Mouse (Mus musculus): ENCODE measurements around the gene Sdsl. TPM values are rescaled to one million over a fixed set of nuclear protein-coding genes. Genes with fewer than 3 reads are reported as not detected.

Gene Sdsl
- polyA plus RNA-seq, 1 experiment from 2014 or later, result 10.5 TPM

DNA sequence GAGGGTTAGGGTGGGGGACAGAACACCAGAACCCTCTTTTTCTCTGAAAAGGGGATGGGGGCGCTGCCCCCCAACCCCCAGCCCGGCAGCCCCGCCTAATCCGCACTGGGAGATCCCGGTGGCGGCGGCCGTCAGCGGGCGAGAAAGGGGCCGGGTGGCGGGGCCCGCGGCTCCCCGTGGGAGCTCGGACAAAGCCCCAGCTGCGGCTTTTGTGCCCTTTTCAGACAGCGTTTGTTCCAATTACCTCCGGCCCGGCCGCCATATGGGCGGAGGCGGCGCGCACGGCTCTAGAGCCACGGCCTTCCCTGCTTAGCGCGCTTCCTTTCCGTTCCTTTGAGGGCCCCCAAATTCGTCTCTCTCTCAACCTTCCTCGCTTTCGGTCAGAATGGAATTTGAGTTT is 34.6 kb downstream of the Sdsl start:
- Histone ChIP-seq H3K27ac (ENCODE audit: low read depth, low read length) (no peak overlapping the region), H3K9me3 (ENCODE audit: control insufficient read depth, low read length) (no peaks in the 10 kb centered on the region), H3K36me3 (ENCODE audit: control insufficient read depth, insufficient read depth, low read length) (no peaks in the 10 kb centered on the region), H3K4me1 (ENCODE audit: control insufficient read depth, insufficient read depth, low read length) (peaks cover 12% of the 10 kb centered on the region; the same call in 1 of the 2 replicates), H3K4me3 (ENCODE audit: low read length) (0 out of 2 replicates have a peak overlapping the region, but pooled peaks have one; percentile 4), H3K4me2 (replicated peaks; ENCODE audit: low read depth, low read length) (no peak overlapping the region), H3K9ac (ENCODE audit: low read depth, low read length) (no peak overlapping the region), H3K27me3 (ENCODE audit: control insufficient read depth, insufficient read depth, low read length) (peaks cover 77% of the 10 kb centered on the region)
- no peak for ATAC-seq (ENCODE audit: low FRiP score, low TSS enrichment)
- under 1% methylated on average over 33 of the region's 33 CpGs for WGBS

DNA sequence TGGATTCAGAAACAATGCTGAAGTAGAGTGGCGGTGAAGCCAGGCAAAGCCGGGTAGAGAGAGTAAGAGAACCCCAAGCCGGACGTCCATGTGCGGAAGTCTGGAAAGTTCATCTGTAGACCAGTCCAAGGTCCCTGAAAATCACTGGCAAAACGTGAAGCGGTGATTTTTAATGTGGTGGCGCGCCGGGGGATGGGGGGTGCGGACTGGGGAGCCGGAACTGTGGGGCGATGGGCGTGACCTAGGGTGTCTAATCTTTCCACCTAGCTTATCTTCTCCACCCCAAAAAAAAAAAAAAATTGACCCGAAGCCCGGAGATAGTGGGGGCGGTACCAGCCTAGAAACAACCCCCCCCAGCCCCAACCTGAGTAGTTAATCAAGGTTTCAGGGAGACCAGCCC is 35.1 kb downstream of the Sdsl start:
- H3K4me2 ChIP-seq (replicated peaks; ENCODE audit: low read depth, low read length), result no peak overlapping the region
- H3K4me1 ChIP-seq (ENCODE audit: control insufficient read depth, insufficient read depth, low read length), result peaks cover 12% of the 10 kb centered on the region; the same call in 1 of the 2 replicates
- peaks cover 82% of the 10 kb centered on the region for H3K27me3 ChIP-seq (ENCODE audit: control insufficient read depth, insufficient read depth, low read length)
- H3K4me3 ChIP-seq (ENCODE audit: low read length), result no peak overlapping the region
- H3K27ac ChIP-seq (ENCODE audit: low read depth, low read length), result no peak overlapping the region
- ATAC-seq (ENCODE audit: low FRiP score, low TSS enrichment), result no peak
- WGBS, result 1% methylated on average over 17 of the region's 17 CpGs
- no peaks in the 10 kb centered on the region for H3K36me3 ChIP-seq (ENCODE audit: control insufficient read depth, insufficient read depth, low read length)
- H3K9ac ChIP-seq (ENCODE audit: low read depth, low read length), result no peak overlapping the region
- H3K9me3 ChIP-seq (ENCODE audit: control insufficient read depth, low read length), result no peaks in the 10 kb centered on the region

- Histone ChIP-seq H3K9me3 (ENCODE audit: control insufficient read depth, low read length) (no peaks in the 10 kb centered on the region), H3K4me3 (ENCODE audit: low read length) (no peak overlapping the region), H3K4me1 (ENCODE audit: control insufficient read depth, insufficient read depth, low read length) (peaks cover 14% of the 10 kb centered on the region; the same call in 1 of the 2 replicates), H3K27me3 (ENCODE audit: control insufficient read depth, insufficient read depth, low read length) (peaks cover 87% of the 10 kb centered on the region), H3K27ac (ENCODE audit: low read depth, low read length) (no peak overlapping the region), H3K4me2 (replicated peaks; ENCODE audit: low read depth, low read length) (no peak overlapping the region), H3K9ac (ENCODE audit: low read depth, low read length) (no peak overlapping the region), H3K36me3 (ENCODE audit: control insufficient read depth, insufficient read depth, low read length) (no peaks in the 10 kb centered on the region)
- no peak for ATAC-seq (ENCODE audit: low FRiP score, low TSS enrichment)
- 1% methylated on average over 17 of the region's 18 CpGs for WGBS
These were observed 35.6 kb downstream of the Sdsl start for GRCm38 (mm10) chr5:120436885-120437495.

GRCm38 (mm10) chr5:120435731-120436501 is 36.7 kb downstream of the Sdsl start:
- peaks cover 96% of the 10 kb centered on the region for H3K27me3 ChIP-seq (ENCODE audit: control insufficient read depth, insufficient read depth, low read length)
- H3K4me3 ChIP-seq (ENCODE audit: low read length), result peak overlapping the region; percentile 33
- no peak overlapping the region for H3K27ac ChIP-seq (ENCODE audit: low read depth, low read length)
- H3K4me1 ChIP-seq (ENCODE audit: control insufficient read depth, insufficient read depth, low read length), result peaks cover 16% of the 10 kb centered on the region; the same call in 1 of the 2 replicates
- H3K4me2 ChIP-seq (replicated peaks; ENCODE audit: low read depth, low read length), result peak overlapping the region; percentile 46
- no peak for ATAC-seq (ENCODE audit: low FRiP score, low TSS enrichment)
- H3K36me3 ChIP-seq (ENCODE audit: control insufficient read depth, insufficient read depth, low read length), result no peaks in the 10 kb centered on the region
- H3K9ac ChIP-seq (ENCODE audit: low read depth, low read length), result no peak overlapping the region
- H3K9me3 ChIP-seq (ENCODE audit: control insufficient read depth, low read length), result no peaks in the 10 kb centered on the region
- WGBS, result under 1% methylated on average over 46 of the region's 47 CpGs

GRCm38 (mm10) chr5:120435006-120435681 is 37.5 kb downstream of the Sdsl start:
- no peaks in the 10 kb centered on the region for H3K9me3 ChIP-seq (ENCODE audit: control insufficient read depth, low read length)
- ATAC-seq (ENCODE audit: low FRiP score, low TSS enrichment), result no peak
- H3K36me3 ChIP-seq (ENCODE audit: control insufficient read depth, insufficient read depth, low read length), result no peaks in the 10 kb centered on the region
- no peak overlapping the region for H3K4me2 ChIP-seq (replicated peaks; ENCODE audit: low read depth, low read length)
- under 1% methylated on average over 44 of the region's 44 CpGs for WGBS
- H3K27ac ChIP-seq (ENCODE audit: low read depth, low read length), result no peak overlapping the region
- H3K4me1 ChIP-seq (ENCODE audit: control insufficient read depth, insufficient read depth, low read length), result peaks cover 13% of the 10 kb centered on the region; the same call in 1 of the 2 replicates
- no peak overlapping the region for H3K4me3 ChIP-seq (ENCODE audit: low read length)
- peaks cover 98% of the 10 kb centered on the region for H3K27me3 ChIP-seq (ENCODE audit: control insufficient read depth, insufficient read depth, low read length)
- H3K9ac ChIP-seq (ENCODE audit: low read depth, low read length), result no peak overlapping the region

DNA sequence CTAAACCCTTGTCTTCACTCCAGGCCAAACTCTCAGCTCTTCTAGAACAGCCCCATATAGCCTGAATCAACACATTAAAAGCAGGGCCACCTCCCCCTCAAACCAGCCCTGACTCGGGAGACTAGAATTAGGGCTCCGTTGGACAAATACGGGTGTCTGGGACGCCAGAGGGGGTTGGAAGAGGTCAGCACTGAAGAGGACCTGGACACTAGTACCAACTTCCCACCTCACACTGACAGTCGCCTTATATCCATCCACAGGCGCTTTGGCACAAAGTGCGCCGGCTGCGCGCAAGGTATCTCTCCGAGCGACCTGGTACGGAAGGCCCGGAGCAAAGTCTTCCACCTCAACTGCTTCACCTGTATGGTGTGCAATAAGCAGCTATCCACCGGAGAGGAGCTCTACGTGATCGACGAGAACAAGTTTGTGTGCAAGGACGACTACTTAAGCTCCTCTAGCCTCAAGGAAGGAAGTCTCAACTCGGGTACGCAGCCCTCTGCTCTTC is 38.3 kb downstream of the Sdsl start:
- no peaks in the 10 kb centered on the region for H3K36me3 ChIP-seq (ENCODE audit: control insufficient read depth, insufficient read depth, low read length)
- no peak overlapping the region for H3K9ac ChIP-seq (ENCODE audit: low read depth, low read length)
- 2% methylated on average over 21 of the region's 21 CpGs for WGBS
- no peak for ATAC-seq (ENCODE audit: low FRiP score, low TSS enrichment)
- H3K27me3 ChIP-seq (ENCODE audit: control insufficient read depth, insufficient read depth, low read length), result peaks cover 98% of the 10 kb centered on the region
- H3K4me1 ChIP-seq (ENCODE audit: control insufficient read depth, insufficient read depth, low read length), result peaks cover 9% of the 10 kb centered on the region; the same call in 1 of the 2 replicates
- H3K9me3 ChIP-seq (ENCODE audit: control insufficient read depth, low read length), result no peaks in the 10 kb centered on the region
- H3K4me2 ChIP-seq (replicated peaks; ENCODE audit: low read depth, low read length), result no peak overlapping the region
- H3K4me3 ChIP-seq (ENCODE audit: low read length), result no peak overlapping the region
- H3K27ac ChIP-seq (ENCODE audit: low read depth, low read length), result no peak overlapping the region

- under 1% methylated on average over 13 of the region's 13 CpGs for WGBS
- no peak overlapping the region for H3K4me3 ChIP-seq (ENCODE audit: low read length)
- ATAC-seq (ENCODE audit: low FRiP score, low TSS enrichment), result no peak
These were observed 39.4 kb downstream of the Sdsl start for GRCm38 (mm10) chr5:120433135-120433760.

GRCm38 (mm10) chr5:120432486-120433015 is 40.1 kb downstream of the Sdsl start:
- WGBS, result under 1% methylated on average over 9 of the region's 9 CpGs
- Histone ChIP-seq H3K4me2 (replicated peaks; ENCODE audit: low read depth, low read length) (no peak overlapping the region), H3K27me3 (ENCODE audit: control insufficient read depth, insufficient read depth, low read length) (peaks cover 97% of the 10 kb centered on the region), H3K9ac (ENCODE audit: low read depth, low read length) (no peak overlapping the region), H3K27ac (ENCODE audit: low read depth, low read length) (no peak overlapping the region), H3K36me3 (ENCODE audit: control insufficient read depth, insufficient read depth, low read length) (no peaks in the 10 kb centered on the region), H3K4me3 (ENCODE audit: low read length) (peak overlapping the region; percentile 10; the same call in 1 of the 2 replicates), H3K9me3 (ENCODE audit: control insufficient read depth, low read length) (no peaks in the 10 kb centered on the region), H3K4me1 (ENCODE audit: control insufficient read depth, insufficient read depth, low read length) (peaks cover 9% of the 10 kb centered on the region; the same call in 1 of the 2 replicates)
- no peak for ATAC-seq (ENCODE audit: low FRiP score, low TSS enrichment)

More at GRCm38 (mm10) chr5:120433135-120433760, 39.4 kb downstream of the Sdsl start:
- no peaks in the 10 kb centered on the region for H3K36me3 ChIP-seq (ENCODE audit: control insufficient read depth, insufficient read depth, low read length)
- H3K4me1 ChIP-seq (ENCODE audit: control insufficient read depth, insufficient read depth, low read length), result peaks cover 9% of the 10 kb centered on the region; the same call in 1 of the 2 replicates
- peaks cover 97% of the 10 kb centered on the region for H3K27me3 ChIP-seq (ENCODE audit: control insufficient read depth, insufficient read depth, low read length)
- no peak overlapping the region for H3K27ac ChIP-seq (ENCODE audit: low read depth, low read length)
- no peak overlapping the region for H3K4me2 ChIP-seq (replicated peaks; ENCODE audit: low read depth, low read length)
- no peaks in the 10 kb centered on the region for H3K9me3 ChIP-seq (ENCODE audit: control insufficient read depth, low read length)
- H3K9ac ChIP-seq (ENCODE audit: low read depth, low read length), result no peak overlapping the region

All from kidney, embryonic 14.5 days (tissue).